Mouse (Mus musculus): ENCODE data around the gene Zfyve27. TPM values are rescaled to one million over a fixed set of nuclear protein-coding genes. Genes with fewer than 3 reads are reported as not detected.

The Zfyve27 gene
- polyA plus RNA-seq, 3 experiments from 2014 or later: 12.1 to 18.8 (median 17.9) TPM

DNA sequence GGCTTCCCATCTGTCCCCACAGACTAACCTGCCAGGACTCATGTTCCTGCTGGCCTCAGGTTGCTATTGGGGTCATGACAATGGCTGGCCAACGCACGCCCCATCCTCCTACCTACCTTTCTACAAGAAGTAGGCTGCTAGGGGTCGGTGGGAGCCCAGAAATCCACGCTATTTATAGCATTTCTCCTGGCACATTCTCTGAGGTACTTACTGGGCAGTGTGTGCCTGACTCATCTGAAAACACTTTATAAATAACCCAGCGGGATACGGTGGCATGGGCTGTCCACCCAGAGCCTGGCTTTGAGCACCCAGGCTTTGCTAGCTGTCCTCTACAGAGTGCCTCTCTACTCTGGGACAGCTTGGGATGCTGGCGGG, 74.6 kb downstream of the Zfyve27 start:
- no peak for ATAC-seq

DNA sequence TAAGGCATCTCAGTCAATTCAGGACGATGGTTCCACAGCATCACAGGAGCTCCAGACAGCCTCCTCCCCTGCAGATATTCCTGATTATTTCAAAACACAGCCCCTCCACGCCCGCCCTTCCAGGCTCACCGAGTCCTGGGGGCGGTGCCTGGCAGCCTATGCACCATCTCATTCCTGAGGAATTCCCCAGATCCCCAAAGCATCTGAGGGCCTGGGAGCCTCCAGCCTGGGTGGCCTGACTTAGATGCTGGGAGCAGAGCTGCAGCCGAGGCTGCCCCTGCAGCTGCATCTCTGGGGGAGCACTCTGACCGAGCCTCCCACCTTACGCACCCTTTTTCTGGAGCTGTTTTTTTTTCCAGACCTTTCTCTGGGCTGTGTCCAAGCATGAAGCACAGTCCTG, 77.1 kb downstream of the Zfyve27 start:
- no peak for ATAC-seq

GRCm38 (mm10) chr19:42243401-42243800, 79.7 kb downstream of the Zfyve27 start:
- ATAC-seq: no peak

Other genes starting within 250 kb of the Zfyve27 start
- 10 to 100 TPM; 66.9 to 92.2 (median 92.1) TPM for gene Exosc1, start 230.5 kb upstream of the Zfyve27 start, polyA plus RNA-seq (2017; shearing (Covaris generic))
- 10 to 100 TPM; 38.4 to 48.4 (median 43.2) TPM for gene Zdhhc16, start 230.5 kb upstream of the Zfyve27 start, polyA plus RNA-seq (2017; shearing (Covaris generic))
- gene Mms19, start 182.8 kb upstream of the Zfyve27 start, polyA plus RNA-seq (2017; shearing (Covaris generic)): 10 to 100 TPM; 58.6 to 97.5 (median 79.2) TPM
- gene Ubtd1, start 182.2 kb upstream of the Zfyve27 start, polyA plus RNA-seq (2017; shearing (Covaris generic)): 1 to 10 TPM; 1.1 to 4.7 (median 3.9) TPM
- not detected for gene Ankrd2, start 128.0 kb upstream of the Zfyve27 start, polyA plus RNA-seq (2017; shearing (Covaris generic))
- not detected for gene Hoga1, start 118.3 kb upstream of the Zfyve27 start, polyA plus RNA-seq (2017; shearing (Covaris generic))
- not detected for gene 4933411K16Rik, start 111.7 kb upstream of the Zfyve27 start, polyA plus RNA-seq (2017; shearing (Covaris generic))
- gene Morn4, start 77.6 kb upstream of the Zfyve27 start, polyA plus RNA-seq (2017; shearing (Covaris generic)): under 1 TPM; 0.55 to 0.75 (median 0.65) TPM
- 10 to 100 TPM in 2 of 3 experiments, 1 to 10 TPM in 1; 8.1 to 16.7 (median 11.9) TPM for gene Pi4k2a, start 73.5 kb upstream of the Zfyve27 start, polyA plus RNA-seq (2017; shearing (Covaris generic))
- 10 to 100 TPM in 1 of 3 experiments, 1 to 10 TPM in 2; 6.1 to 12.0 (median 6.8) TPM for gene Avpi1, start 34.9 kb upstream of the Zfyve27 start, polyA plus RNA-seq (2017; shearing (Covaris generic))
- gene Marveld1, start 16.6 kb upstream of the Zfyve27 start, polyA plus RNA-seq (2017; shearing (Covaris generic)): 1 to 10 TPM; 2.9 to 8.7 (median 6.9) TPM
- gene Sfrp5, start 38.3 kb downstream of the Zfyve27 start, polyA plus RNA-seq (2017; shearing (Covaris generic)): not detected
- not detected for gene Golga7b, start 83.6 kb downstream of the Zfyve27 start, polyA plus RNA-seq (2017; shearing (Covaris generic))